Mouse (Mus musculus) spleen, postnatal 0 days (tissue): ENCODE measurements around the gene Mpig6b. TPM values are rescaled to one million over a fixed set of nuclear protein-coding genes. Genes with fewer than 3 reads are reported as not detected.

Source experiments
- polyA plus RNA-seq: library from polyadenylated mRNA; unstranded; fragments of >200 nt; fragmentation: Nextera tagmentation; extraction: Ambion mirVana; gene quantifications from 2 replicates; pipeline ENCODE4 v1.2.1, GENCODE M21; 2015

Gene Mpig6b
- polyA plus RNA-seq, 1 experiment from 2014 or later = 2.5 TPM

Other genes starting within 250 kb of the Mpig6b start
- gene Stk19, start 229.2 kb downstream of the Mpig6b start, polyA plus RNA-seq = 33.1 and 34.3 TPM in 2 replicates
- 32.9 and 33.7 TPM in 2 replicates for gene Dxo, start 229.2 kb downstream of the Mpig6b start, polyA plus RNA-seq
- 22.8 and 27.9 TPM in 2 replicates for gene Skiv2l, start 216.0 kb downstream of the Mpig6b start, polyA plus RNA-seq
- gene Nelfe, start 215.8 kb downstream of the Mpig6b start, polyA plus RNA-seq = 49.8 and 51.5 TPM in 2 replicates
- 5.7 and 8.3 TPM in 2 replicates for gene Cfb, start 203.7 kb downstream of the Mpig6b start, polyA plus RNA-seq
- gene Zbtb12, start 186.7 kb downstream of the Mpig6b start, polyA plus RNA-seq = 0.99 and 1.2 TPM in 2 replicates
- gene Gm20547, start 184.1 kb downstream of the Mpig6b start, polyA plus RNA-seq = not detected in 2 replicates
- 7.5 and 11.8 TPM in 2 replicates for gene C2, start 167.9 kb downstream of the Mpig6b start, polyA plus RNA-seq
- gene Ehmt2, start 167.7 kb downstream of the Mpig6b start, polyA plus RNA-seq = 26.6 and 32.9 TPM in 2 replicates
- 0.08 and 0.25 TPM in 2 replicates for gene Slc44a4, start 151.7 kb downstream of the Mpig6b start, polyA plus RNA-seq
- gene Neu1, start 134.9 kb downstream of the Mpig6b start, polyA plus RNA-seq = 15.6 and 21.0 TPM in 2 replicates
- 0.13 and 0.32 TPM in 2 replicates for gene Hspa1b, start 106.9 kb downstream of the Mpig6b start, polyA plus RNA-seq
- not detected in 2 replicates for gene Gm20481, start 96.3 kb downstream of the Mpig6b start, polyA plus RNA-seq
- gene Hspa1a, start 94.0 kb downstream of the Mpig6b start, polyA plus RNA-seq = 1.7 and 1.8 TPM in 2 replicates
- 0.23 and 0.30 TPM in 2 replicates for gene Hspa1l, start 93.5 kb downstream of the Mpig6b start, polyA plus RNA-seq
- gene Lsm2, start 84.3 kb downstream of the Mpig6b start, polyA plus RNA-seq = 138 and 160 TPM in 2 replicates
- 104 and 108 TPM in 2 replicates for gene Vars, start 65.2 kb downstream of the Mpig6b start, polyA plus RNA-seq
- 0.40 and 0.49 TPM in 2 replicates for gene Vwa7, start 49.6 kb downstream of the Mpig6b start, polyA plus RNA-seq
- 19.7 and 23.0 TPM in 2 replicates for gene Sapcd1, start 38.2 kb downstream of the Mpig6b start, polyA plus RNA-seq
- 6.9 and 8.1 TPM in 2 replicates for gene Msh5, start 19.4 kb downstream of the Mpig6b start, polyA plus RNA-seq
- 245 and 258 TPM in 2 replicates for gene Clic1, start 16.2 kb downstream of the Mpig6b start, polyA plus RNA-seq
- gene Ddah2, start 7.1 kb downstream of the Mpig6b start, polyA plus RNA-seq = 52.0 and 69.5 TPM in 2 replicates
- gene Ly6g6c, start 796 bp downstream of the Mpig6b start, polyA plus RNA-seq = 0.17 TPM in 1 of 2 replicates, not detected in the other
- 0.23 and 0.47 TPM in 2 replicates for gene Ly6g6e, start 10.7 kb upstream of the Mpig6b start, polyA plus RNA-seq
- 1.2 and 2.1 TPM in 2 replicates for gene Ly6g6d, start 11.9 kb upstream of the Mpig6b start, polyA plus RNA-seq
- gene Ly6g6f, start 19.4 kb upstream of the Mpig6b start, polyA plus RNA-seq = 1.4 and 2.2 TPM in 2 replicates
- gene Abhd16a, start 23.1 kb upstream of the Mpig6b start, polyA plus RNA-seq = 101 and 108 TPM in 2 replicates
- gene Ly6g5c, start 42.1 kb upstream of the Mpig6b start, polyA plus RNA-seq = not detected in 2 replicates
- 0.81 and 1.3 TPM in 2 replicates for gene Ly6g5b, start 49.2 kb upstream of the Mpig6b start, polyA plus RNA-seq
- 19.0 and 20.3 TPM in 2 replicates for gene Gpank1, start 55.3 kb upstream of the Mpig6b start, polyA plus RNA-seq
- 191 and 199 TPM in 2 replicates for gene Csnk2b, start 55.9 kb upstream of the Mpig6b start, polyA plus RNA-seq
- gene D17H6S53E, start 60.2 kb upstream of the Mpig6b start, polyA plus RNA-seq = 6.7 and 8.1 TPM in 2 replicates
- gene Apom, start 65.9 kb upstream of the Mpig6b start, polyA plus RNA-seq = 0.17 and 0.64 TPM in 2 replicates
- 31.2 and 32.4 TPM in 2 replicates for gene Bag6, start 69.0 kb upstream of the Mpig6b start, polyA plus RNA-seq
- gene Prrc2a, start 98.7 kb upstream of the Mpig6b start, polyA plus RNA-seq = 85.1 and 90.0 TPM in 2 replicates
- gene Aif1, start 109.9 kb upstream of the Mpig6b start, polyA plus RNA-seq = 36.5 and 52.2 TPM in 2 replicates
- gene Lst1, start 122.3 kb upstream of the Mpig6b start, polyA plus RNA-seq = 93.5 and 134 TPM in 2 replicates
- 24.4 and 36.4 TPM in 2 replicates for gene Ltb, start 128.3 kb upstream of the Mpig6b start, polyA plus RNA-seq
- 1.7 and 2.2 TPM in 2 replicates for gene Tnf, start 135.8 kb upstream of the Mpig6b start, polyA plus RNA-seq
- 0.17 and 0.79 TPM in 2 replicates for gene Lta, start 139.2 kb upstream of the Mpig6b start, polyA plus RNA-seq
- gene Gm16181, start 154.7 kb upstream of the Mpig6b start, polyA plus RNA-seq = 0.82 and 2.5 TPM in 2 replicates
- 2.3 and 2.4 TPM in 2 replicates for gene Atp6v1g2, start 167.5 kb upstream of the Mpig6b start, polyA plus RNA-seq
- 7.3 and 8.5 TPM in 2 replicates for gene Nfkbil1, start 169.6 kb upstream of the Mpig6b start, polyA plus RNA-seq
- gene Ddx39b, start 175.6 kb upstream of the Mpig6b start, polyA plus RNA-seq = 195 TPM in 2 replicates
- 356 and 410 TPM in 2 replicates for gene H2-D1, start 196.5 kb upstream of the Mpig6b start, polyA plus RNA-seq